ENCODE assay signal across 13 mouse cellular contexts in genomic region chr10:115012922-115013321, GRCm38 (mm10).
DNase-seq lines count a peak whose midpoint lies in the region; ATAC-seq and TF ChIP-seq lines count a peak whose summit lies in the region.
"Had no signal": no experiment of that assay in that cellular context is flagged by ENCODE, and none has a peak within 500 bp of the region (broad histone marks: within the 10 kb centered on the region; RNA-seq: fewer than 3 reads in every experiment).

No protein-coding gene starts in this region.

- no peaks in the 10 kb centered on the region for H3K9me3 ChIP-seq in neural tube, embryonic 13.5 days
- no peaks in the 10 kb centered on the region for H3K9me3 ChIP-seq in hindbrain, postnatal 0 days (ENCODE audit: low read length)

- H3K27ac ChIP-seq in neural tube, embryonic 13.5 days (replicated peaks), result no peak overlapping the region
- H3K27ac ChIP-seq in hindbrain, postnatal 0 days, result peak overlapping the region; percentile 82
- H3K27ac ChIP-seq: stomach, postnatal 0 days had no signal

- no peak overlapping the region for H3K4me3 ChIP-seq in neural tube, embryonic 13.5 days
- no peak overlapping the region for H3K4me3 ChIP-seq in hindbrain, postnatal 0 days (ENCODE audit: low read length)

- no peaks in the 10 kb centered on the region for H3K27me3 ChIP-seq in neural tube, embryonic 13.5 days
- no peaks in the 10 kb centered on the region for H3K27me3 ChIP-seq in hindbrain, postnatal 0 days (ENCODE audit: insufficient read depth, low read length)

- 57% methylated on average over 6 of the region's 6 CpGs for WGBS in neural tube, embryonic 13.5 days
- 37% methylated on average over 6 of the region's 6 CpGs for WGBS in hindbrain, postnatal 0 days

- no peaks in the 10 kb centered on the region for H3K36me3 ChIP-seq in neural tube, embryonic 13.5 days
- H3K36me3 ChIP-seq in hindbrain, postnatal 0 days (ENCODE audit: insufficient read depth, low read length), result no peaks in the 10 kb centered on the region

- no peak for ATAC-seq in neural tube, embryonic 13.5 days (ENCODE audit: low read depth)
- peak; percentile 89 for ATAC-seq in hindbrain, postnatal 0 days
- no peak for ATAC-seq in erythroblast, adult 5-6 weeks (replicated peaks; ENCODE audit: low FRiP score, poor library complexity, severe bottlenecking)

- peak overlapping the region; percentile 46; the same call in 1 of the 2 replicates for H3K4me2 ChIP-seq in neural tube, embryonic 13.5 days
- H3K4me2 ChIP-seq in hindbrain, postnatal 0 days (ENCODE audit: low read depth, low read length), result peak overlapping the region; percentile 50

- TF ChIP-seq CTCF in hindbrain, postnatal 0 days (IDR thresholded peaks at IDR 0.05; ENCODE audit: low read depth), result no peak

- peaks cover 15% of the 10 kb centered on the region for H3K4me1 ChIP-seq in neural tube, embryonic 13.5 days (replicated peaks)
- H3K4me1 ChIP-seq in hindbrain, postnatal 0 days (ENCODE audit: insufficient read depth, low read length), result 0 out of 2 replicates have a peak, but pooled peaks cover 5% of the 10 kb centered on the region

- H3K9ac ChIP-seq in neural tube, embryonic 13.5 days, result no peak overlapping the region
- H3K9ac ChIP-seq in hindbrain, postnatal 0 days (replicated peaks; ENCODE audit: low read length), result no peak overlapping the region
- H3K9ac ChIP-seq: lung, embryonic 14.5 days had no signal

- no peak for DNase-seq in neural tube, embryonic 10.5 days (ENCODE audit: extremely low spot score, low spot score)
- peak; percentile 86 to 94 for DNase-seq in cerebellum, postnatal 14 days
- DNase-seq in hindbrain, postnatal 0 days (ENCODE audit: low spot score), result peak; percentile 82
- peak; percentile 85 for DNase-seq in retina, postnatal 1 day
- DNase-seq in spleen, adult 12 weeks (ENCODE audit: low spot score), result no peak
- no peak for DNase-seq in urinary bladder, adult 2 months (ENCODE audit: low spot score)
- DNase-seq: adrenal gland, postnatal 14 days; heart, postnatal 14 days; kidney, adult 2 months had no signal

Comparison
In these comparisons a context has a peak if more than half of its experiments do, and no peak if none do; other contexts are left out.
1. DNase-seq: peak in cerebellum, postnatal 14 days (2 of 2), hindbrain, postnatal 0 days (single experiment) and retina, postnatal 1 day (single experiment); none in neural tube, embryonic 10.5 days (single experiment), spleen, adult 12 weeks (single experiment) and urinary bladder, adult 2 months (single experiment).